Mouse (Mus musculus): ENCODE results near the gene Znrf2. TPM values are rescaled to one million over a fixed set of nuclear protein-coding genes. Genes with fewer than 3 reads are reported as not detected.

Znrf2 gene
- polyA plus RNA-seq, 1 experiment, result 37.0 TPM

DNA sequence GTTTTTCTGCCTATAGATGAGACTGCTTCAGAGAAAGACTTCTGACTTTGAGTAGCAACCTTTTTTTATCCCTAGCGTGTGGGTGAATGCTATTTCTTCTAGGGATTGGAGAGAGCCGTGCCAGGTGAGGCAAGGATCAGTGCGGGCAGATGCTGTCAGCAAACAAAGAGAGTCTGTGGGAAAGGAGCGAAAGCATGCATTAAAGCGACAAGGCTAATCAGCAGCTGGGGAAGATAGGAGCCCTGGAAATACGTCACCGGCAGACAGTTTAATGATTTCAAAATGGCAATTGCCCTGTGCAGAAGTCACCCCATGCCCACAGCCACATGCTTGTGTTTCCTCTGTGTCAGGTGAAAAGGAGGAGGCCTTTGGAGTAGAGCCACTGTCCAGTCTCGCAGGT lies 39.1 kb upstream of the Znrf2 start:
- no peak overlapping the region for H3K27ac ChIP-seq (ENCODE audit: insufficient read depth, low read length)
- TF ChIP-seq EP300 (IDR thresholded peaks at IDR 0.05; ENCODE audit: insufficient read depth, low read depth, low read length) (no peak), POLR2A (IDR thresholded peaks at IDR 0.05; ENCODE audit: insufficient read depth, low read length) (no peak), CTCF (IDR thresholded peaks at IDR 0.05; ENCODE audit: low read depth, low read length) (no peak)
- peaks cover 2% of the 10 kb centered on the region for H3K4me1 ChIP-seq (ENCODE audit: control insufficient read depth, insufficient read depth, low read length)
- no peaks in the 10 kb centered on the region for H3K27me3 ChIP-seq (ENCODE audit: control insufficient read depth, insufficient read depth, low read length, poor library complexity, severe bottlenecking)
- H3K9me3 ChIP-seq (replicated peaks; ENCODE audit: control insufficient read depth, insufficient read depth, low read length, poor library complexity, severe bottlenecking), result no peaks in the 10 kb centered on the region
- H3K4me3 ChIP-seq (ENCODE audit: low read depth, low read length), result no peak overlapping the region
- H3K36me3 ChIP-seq (ENCODE audit: control insufficient read depth, insufficient read depth, low read length, poor library complexity, severe bottlenecking), result no peaks in the 10 kb centered on the region
- no peak overlapping the region for H3K9ac ChIP-seq (ENCODE audit: low read depth, poor library complexity, severe bottlenecking)

- H3K36me3 ChIP-seq (ENCODE audit: control insufficient read depth, insufficient read depth, low read length, poor library complexity, severe bottlenecking), result no peaks in the 10 kb centered on the region
Observed at GRCm38 (mm10) chr6:54779968-54780367, 36.7 kb upstream of the Znrf2 start.

DNA sequence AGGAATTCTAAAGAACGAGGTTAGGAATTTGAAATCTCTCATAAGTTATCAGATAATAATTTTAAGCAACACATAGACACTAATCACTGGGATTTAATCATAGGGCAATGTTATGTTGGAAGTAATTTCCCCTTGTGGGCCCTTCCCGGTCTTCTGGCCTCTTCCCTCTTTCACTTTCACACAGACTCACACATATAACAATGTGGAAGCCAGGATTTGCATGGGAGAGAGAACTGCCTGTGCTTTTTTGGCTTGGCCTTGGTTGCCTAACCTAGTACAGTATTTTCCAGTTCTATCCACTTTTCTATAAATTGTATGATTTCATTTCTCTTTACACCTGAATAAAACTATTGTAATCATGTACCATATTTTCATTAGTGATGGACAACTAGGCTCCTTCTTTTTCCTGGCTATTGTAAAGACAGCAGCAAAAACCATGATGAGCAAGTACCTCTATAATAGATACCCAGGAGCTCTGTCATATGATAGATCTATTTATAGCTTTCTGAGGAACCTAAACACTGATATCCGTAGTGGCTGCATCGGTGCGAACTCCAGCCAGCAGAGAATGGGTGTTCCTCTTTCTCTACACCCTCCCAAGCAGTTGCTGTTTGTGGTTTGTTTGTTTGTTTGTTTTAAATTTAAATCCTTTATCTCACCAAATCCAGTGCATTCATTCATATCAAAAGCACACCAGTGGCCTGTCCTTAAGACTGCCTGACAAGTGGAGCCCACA lies 36.0 kb upstream of the Znrf2 start:
- Histone ChIP-seq H3K9me3 (replicated peaks; ENCODE audit: control insufficient read depth, insufficient read depth, low read length, poor library complexity, severe bottlenecking) (no peaks in the 10 kb centered on the region), H3K9ac (ENCODE audit: low read depth, poor library complexity, severe bottlenecking) (no peak overlapping the region), H3K4me3 (ENCODE audit: low read depth, low read length) (no peak overlapping the region), H3K27me3 (ENCODE audit: control insufficient read depth, insufficient read depth, low read length, poor library complexity, severe bottlenecking) (no peaks in the 10 kb centered on the region), H3K4me1 (ENCODE audit: control insufficient read depth, insufficient read depth, low read length) (no peaks in the 10 kb centered on the region), H3K36me3 (ENCODE audit: control insufficient read depth, insufficient read depth, low read length, poor library complexity, severe bottlenecking) (no peaks in the 10 kb centered on the region), H3K27ac (ENCODE audit: insufficient read depth, low read length) (no peak overlapping the region)
- no peak for TF ChIP-seq CTCF (IDR thresholded peaks at IDR 0.05; ENCODE audit: low read depth, low read length)

More at GRCm38 (mm10) chr6:54779968-54780367, 36.7 kb upstream of the Znrf2 start:
- Histone ChIP-seq H3K9ac (ENCODE audit: low read depth, poor library complexity, severe bottlenecking) (no peak overlapping the region), H3K9me3 (replicated peaks; ENCODE audit: control insufficient read depth, insufficient read depth, low read length, poor library complexity, severe bottlenecking) (no peaks in the 10 kb centered on the region), H3K4me1 (ENCODE audit: control insufficient read depth, insufficient read depth, low read length) (peaks cover 2% of the 10 kb centered on the region), H3K4me3 (ENCODE audit: low read depth, low read length) (no peak overlapping the region), H3K27ac (ENCODE audit: insufficient read depth, low read length) (no peak overlapping the region), H3K27me3 (ENCODE audit: control insufficient read depth, insufficient read depth, low read length, poor library complexity, severe bottlenecking) (no peaks in the 10 kb centered on the region)
- no peak for TF ChIP-seq EP300 (IDR thresholded peaks at IDR 0.05; ENCODE audit: insufficient read depth, low read depth, low read length)
- no peak for TF ChIP-seq CTCF (IDR thresholded peaks at IDR 0.05; ENCODE audit: low read depth, low read length)
- TF ChIP-seq POLR2A (IDR thresholded peaks at IDR 0.05; ENCODE audit: insufficient read depth, low read length), result no peak

GRCm38 (mm10) chr6:54781881-54782280 lies 34.8 kb upstream of the Znrf2 start:
- no peaks in the 10 kb centered on the region for H3K9me3 ChIP-seq (replicated peaks; ENCODE audit: control insufficient read depth, insufficient read depth, low read length, poor library complexity, severe bottlenecking)
- H3K27ac ChIP-seq (ENCODE audit: insufficient read depth, low read length), result no peak overlapping the region
- no peaks in the 10 kb centered on the region for H3K4me1 ChIP-seq (ENCODE audit: control insufficient read depth, insufficient read depth, low read length)
- H3K4me3 ChIP-seq (ENCODE audit: low read depth, low read length), result no peak overlapping the region
- no peaks in the 10 kb centered on the region for H3K27me3 ChIP-seq (ENCODE audit: control insufficient read depth, insufficient read depth, low read length, poor library complexity, severe bottlenecking)
- TF ChIP-seq CTCF (IDR thresholded peaks at IDR 0.05; ENCODE audit: low read depth, low read length) (no peak), EP300 (IDR thresholded peaks at IDR 0.05; ENCODE audit: insufficient read depth, low read depth, low read length) (no peak), POLR2A (IDR thresholded peaks at IDR 0.05; ENCODE audit: insufficient read depth, low read length) (no peak)
- no peak overlapping the region for H3K9ac ChIP-seq (ENCODE audit: low read depth, poor library complexity, severe bottlenecking)
- H3K36me3 ChIP-seq (ENCODE audit: control insufficient read depth, insufficient read depth, low read length, poor library complexity, severe bottlenecking), result no peaks in the 10 kb centered on the region

GRCm38 (mm10) chr6:54785098-54785730 lies 31.5 kb upstream of the Znrf2 start:
- no peak for TF ChIP-seq EP300 (IDR thresholded peaks at IDR 0.05; ENCODE audit: insufficient read depth, low read depth, low read length)
- TF ChIP-seq CTCF (IDR thresholded peaks at IDR 0.05; ENCODE audit: low read depth, low read length), result no peak
- no peak for TF ChIP-seq POLR2A (IDR thresholded peaks at IDR 0.05; ENCODE audit: insufficient read depth, low read length)
- no peak overlapping the region for H3K27ac ChIP-seq (ENCODE audit: insufficient read depth, low read length)
- H3K36me3 ChIP-seq (ENCODE audit: control insufficient read depth, insufficient read depth, low read length, poor library complexity, severe bottlenecking), result no peaks in the 10 kb centered on the region
- no peak overlapping the region for H3K4me3 ChIP-seq (ENCODE audit: low read depth, low read length)
- no peaks in the 10 kb centered on the region for H3K9me3 ChIP-seq (replicated peaks; ENCODE audit: control insufficient read depth, insufficient read depth, low read length, poor library complexity, severe bottlenecking)
- H3K4me1 ChIP-seq (ENCODE audit: control insufficient read depth, insufficient read depth, low read length), result no peaks in the 10 kb centered on the region
- no peaks in the 10 kb centered on the region for H3K27me3 ChIP-seq (ENCODE audit: control insufficient read depth, insufficient read depth, low read length, poor library complexity, severe bottlenecking)
- H3K9ac ChIP-seq (ENCODE audit: low read depth, poor library complexity, severe bottlenecking), result no peak overlapping the region

DNA sequence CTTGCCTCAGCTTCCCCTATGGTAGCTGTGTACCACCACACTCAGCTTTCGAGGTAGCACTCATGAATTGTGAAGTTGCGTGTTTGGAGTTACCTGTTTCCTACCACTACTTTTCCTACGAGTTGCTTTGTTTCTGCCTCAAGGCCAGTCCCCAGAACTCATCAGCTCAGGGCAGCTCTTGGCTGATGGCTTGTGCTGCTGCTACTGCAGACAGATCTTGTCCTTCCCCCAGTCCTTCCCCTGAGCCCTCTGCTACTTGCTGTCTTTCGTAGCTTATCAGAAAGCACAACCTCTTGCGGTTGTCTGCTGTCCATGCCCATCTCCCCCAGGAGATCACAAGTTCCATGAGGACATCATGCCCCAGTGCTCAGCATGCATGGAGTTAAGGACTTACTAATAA lies 29.9 kb upstream of the Znrf2 start:
- no peaks in the 10 kb centered on the region for H3K36me3 ChIP-seq (ENCODE audit: control insufficient read depth, insufficient read depth, low read length, poor library complexity, severe bottlenecking)
- TF ChIP-seq CTCF (IDR thresholded peaks at IDR 0.05; ENCODE audit: low read depth, low read length) (no peak), EP300 (IDR thresholded peaks at IDR 0.05; ENCODE audit: insufficient read depth, low read depth, low read length) (no peak), POLR2A (IDR thresholded peaks at IDR 0.05; ENCODE audit: insufficient read depth, low read length) (no peak)
- no peak overlapping the region for H3K4me3 ChIP-seq (ENCODE audit: low read depth, low read length)
- no peak overlapping the region for H3K27ac ChIP-seq (ENCODE audit: insufficient read depth, low read length)
- H3K4me1 ChIP-seq (ENCODE audit: control insufficient read depth, insufficient read depth, low read length), result no peaks in the 10 kb centered on the region
- H3K9ac ChIP-seq (ENCODE audit: low read depth, poor library complexity, severe bottlenecking), result no peak overlapping the region
- H3K27me3 ChIP-seq (ENCODE audit: control insufficient read depth, insufficient read depth, low read length, poor library complexity, severe bottlenecking), result no peaks in the 10 kb centered on the region
- H3K9me3 ChIP-seq (replicated peaks; ENCODE audit: control insufficient read depth, insufficient read depth, low read length, poor library complexity, severe bottlenecking), result no peaks in the 10 kb centered on the region
